Mouse (Mus musculus) hindbrain, embryonic 10.5 days (tissue): ENCODE measurements around the gene Pex1. TPM values are rescaled to one million over a fixed set of nuclear protein-coding genes. Genes with fewer than 3 reads are reported as not detected.
"Not testable (repeated sequence)": the region's sequence is repeated elsewhere in the genome, so short reads cannot be mapped to it uniquely, and the experiment has no call there.

Experiments
- DNase-seq: peaks from one replicate; pipeline ENCODE4 v3.0.0-alpha.2; 2017; ENCODE audit warnings: low spot score
- H3K27ac ChIP-seq: fragments of 300-500 bp; sonication (generic); 2 replicates; pipeline ENCODE4 v1.5.1; 2016; ENCODE audit warnings: mild to moderate bottlenecking, moderate library complexity
- H3K27me3 ChIP-seq: fragments of 300-500 bp; sonication (generic); 2 replicates; pipeline ENCODE4 v1.6.1; 2016; ENCODE audit warnings: mild to moderate bottlenecking; ENCODE audit not compliant: poor library complexity, insufficient read depth, severe bottlenecking
- H3K36me3 ChIP-seq: fragments of 300-500 bp; sonication (generic); 2 replicates; pipeline ENCODE4 v1.6.1; 2016; ENCODE audit warnings: mild to moderate bottlenecking, moderate library complexity
- H3K4me1 ChIP-seq: fragments of 300-500 bp; sonication (generic); replicated peaks from 2 replicates; pipeline ENCODE4 v1.6.1; 2016; ENCODE audit warnings: mild to moderate bottlenecking
- H3K4me3 ChIP-seq: fragments of 300-500 bp; sonication (generic); 2 replicates; pipeline ENCODE4 v1.5.1; 2016; ENCODE audit warnings: mild to moderate bottlenecking, moderate library complexity
- H3K9me3 ChIP-seq: fragments of 300-500 bp; sonication (generic); 2 replicates; pipeline ENCODE4 v1.6.1; 2016; ENCODE audit warnings: mild to moderate bottlenecking, moderate library complexity
- WGBS: fragments of 180-500 bp; shearing (Covaris S2); methylation state at CpG from one replicate; pipeline ENCODE4 v1.1.7; 2016; 5-methylcytosine and 5-hydroxymethylcytosine counted together
- polyA plus RNA-seq: library from polyadenylated mRNA; unstranded; fragments of >200 nt; fragmentation: Nextera tagmentation; extraction: Ambion mirVana; gene quantifications from 2 replicates; pipeline ENCODE4 v1.2.1, GENCODE M21; 2016

The Pex1 gene
- polyA plus RNA-seq, 1 experiment from 2014 or later = 16.9 TPM

DNA sequence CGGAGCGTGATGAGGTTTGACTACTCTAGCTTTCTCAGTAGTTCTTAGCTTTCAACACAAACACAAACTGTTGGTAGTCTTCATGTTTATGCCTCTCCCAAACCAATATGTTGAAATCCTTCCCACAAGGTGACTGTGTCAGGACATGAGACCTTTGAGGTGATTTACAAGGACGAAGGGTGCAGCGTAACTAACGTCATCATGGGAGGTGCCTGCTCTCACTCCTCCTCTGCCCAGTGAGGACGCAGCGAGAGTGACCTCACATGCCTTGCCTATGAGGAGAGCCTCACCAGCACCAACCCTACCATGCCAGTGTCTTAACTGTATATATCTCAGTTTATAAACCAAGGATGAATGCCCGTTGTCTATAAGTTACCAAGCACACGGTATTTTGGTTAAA is 11.2 kb downstream of the Pex1 start:
- WGBS = 97% methylated on average over 9 of the region's 9 CpGs
- Histone ChIP-seq H3K4me3 (no peak overlapping the region), H3K4me1 (no peaks in the 10 kb centered on the region), H3K27me3 (no peaks in the 10 kb centered on the region), H3K36me3 (peaks cover 61% of the 10 kb centered on the region), H3K27ac (no peak overlapping the region), H3K9me3 (peaks cover under 1% of the 10 kb centered on the region; the same call in 1 of the 2 replicates)
- no peak for DNase-seq

DNA sequence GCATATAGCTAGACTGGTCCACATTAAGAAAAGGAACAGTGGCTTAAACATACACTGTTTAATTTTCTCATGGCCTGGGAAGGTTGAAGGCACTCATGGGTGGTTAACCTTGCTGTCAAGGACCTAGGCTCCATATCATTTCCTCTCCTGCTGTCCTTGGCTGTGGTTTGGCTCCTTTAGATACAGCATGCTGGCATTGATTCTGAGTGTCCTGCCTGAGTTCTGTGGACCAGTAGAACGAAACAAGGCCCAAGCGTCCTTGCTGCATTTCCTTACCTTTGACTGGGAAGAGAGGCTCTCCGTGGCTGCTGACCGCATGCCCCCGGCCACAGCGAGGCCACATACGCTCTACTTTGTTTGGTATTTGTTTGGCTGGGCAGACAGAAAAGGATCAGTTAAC is 13.4 kb downstream of the Pex1 start:
- Histone ChIP-seq H3K4me3 (no peak overlapping the region), H3K27ac (no peak overlapping the region), H3K36me3 (peaks cover 66% of the 10 kb centered on the region), H3K9me3 (peaks cover 5% of the 10 kb centered on the region), H3K4me1 (no peaks in the 10 kb centered on the region), H3K27me3 (no peaks in the 10 kb centered on the region)
- no peak for DNase-seq
- WGBS = 94% methylated on average over 7 of the region's 7 CpGs

DNA sequence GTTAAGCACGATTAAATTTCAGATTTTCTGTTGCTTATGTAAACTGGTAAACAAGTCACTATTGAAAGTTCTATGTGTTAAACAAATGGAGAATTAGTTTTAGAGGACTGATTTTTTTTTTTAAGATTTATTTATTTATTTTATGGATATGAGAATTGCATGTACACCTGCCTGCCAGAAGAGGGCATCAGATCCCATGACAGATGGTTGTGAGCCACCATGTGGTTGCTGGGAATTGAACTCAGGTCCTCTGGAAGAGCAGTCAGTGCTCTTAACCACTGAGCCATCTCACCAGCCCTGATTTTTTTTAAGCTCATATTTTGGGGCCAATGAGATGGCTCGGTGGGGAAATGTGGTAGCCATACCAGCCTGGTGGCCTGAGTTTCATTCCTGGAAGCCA is 16.0 kb downstream of the Pex1 start:
- H3K27me3 ChIP-seq, H3K4me1 ChIP-seq, H3K9me3 ChIP-seq, H3K4me3 ChIP-seq, H3K27ac ChIP-seq, DNase-seq: not testable (repeated sequence)
- 91% methylated on average over 2 of the region's 2 CpGs for WGBS
- peaks cover 63% of the 10 kb centered on the region for H3K36me3 ChIP-seq

DNA sequence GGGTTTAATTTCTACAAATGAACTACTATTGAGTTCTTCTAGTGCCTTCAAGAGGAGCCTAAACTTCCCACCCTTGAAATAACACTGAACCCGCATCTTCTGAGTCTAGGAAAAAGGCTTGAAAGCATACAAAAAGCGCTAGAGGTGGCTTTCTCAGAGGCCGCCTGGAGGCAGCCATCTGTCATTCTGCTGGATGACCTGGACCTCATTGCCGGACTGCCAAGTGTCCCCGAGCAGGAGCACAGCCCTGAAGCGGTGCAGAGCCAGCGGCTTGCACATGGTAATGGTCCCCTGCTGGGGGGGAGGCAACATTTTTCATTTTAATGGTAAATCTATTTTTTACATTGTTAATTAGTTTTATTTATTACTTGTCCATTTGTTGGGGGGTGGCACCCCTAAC is 24.6 kb downstream of the Pex1 start:
- peaks cover 53% of the 10 kb centered on the region for H3K36me3 ChIP-seq
- no peak overlapping the region for H3K27ac ChIP-seq
- no peaks in the 10 kb centered on the region for H3K4me1 ChIP-seq
- no peaks in the 10 kb centered on the region for H3K27me3 ChIP-seq
- 76% methylated on average over 7 of the region's 7 CpGs for WGBS
- DNase-seq = no peak
- no peaks in the 10 kb centered on the region for H3K9me3 ChIP-seq
- H3K4me3 ChIP-seq = no peak overlapping the region

DNA sequence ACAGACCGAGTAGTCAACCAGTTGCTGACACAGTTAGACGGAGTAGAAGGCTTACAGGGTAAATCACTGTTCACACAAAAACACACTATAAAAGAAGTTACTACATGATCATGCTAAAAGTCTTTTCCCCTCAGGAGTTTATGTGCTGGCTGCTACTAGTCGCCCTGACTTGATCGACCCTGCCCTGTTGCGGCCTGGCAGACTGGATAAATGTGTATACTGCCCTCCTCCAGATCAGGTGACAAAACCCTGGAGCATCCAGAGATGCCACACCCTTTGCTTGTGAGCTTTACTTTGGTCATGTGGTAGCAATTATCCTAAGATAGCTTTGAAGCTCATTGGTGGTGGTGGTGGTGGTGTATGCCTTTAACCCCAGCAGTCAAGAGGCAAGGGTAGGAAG is 34.2 kb downstream of the Pex1 start:
- Histone ChIP-seq H3K27me3 (no peaks in the 10 kb centered on the region), H3K27ac (no peak overlapping the region), H3K9me3 (no peaks in the 10 kb centered on the region), H3K4me3 (no peak overlapping the region), H3K4me1 (no peaks in the 10 kb centered on the region), H3K36me3 (peaks cover 61% of the 10 kb centered on the region)
- WGBS = 94% methylated on average over 5 of the region's 5 CpGs
- DNase-seq = no peak

DNA sequence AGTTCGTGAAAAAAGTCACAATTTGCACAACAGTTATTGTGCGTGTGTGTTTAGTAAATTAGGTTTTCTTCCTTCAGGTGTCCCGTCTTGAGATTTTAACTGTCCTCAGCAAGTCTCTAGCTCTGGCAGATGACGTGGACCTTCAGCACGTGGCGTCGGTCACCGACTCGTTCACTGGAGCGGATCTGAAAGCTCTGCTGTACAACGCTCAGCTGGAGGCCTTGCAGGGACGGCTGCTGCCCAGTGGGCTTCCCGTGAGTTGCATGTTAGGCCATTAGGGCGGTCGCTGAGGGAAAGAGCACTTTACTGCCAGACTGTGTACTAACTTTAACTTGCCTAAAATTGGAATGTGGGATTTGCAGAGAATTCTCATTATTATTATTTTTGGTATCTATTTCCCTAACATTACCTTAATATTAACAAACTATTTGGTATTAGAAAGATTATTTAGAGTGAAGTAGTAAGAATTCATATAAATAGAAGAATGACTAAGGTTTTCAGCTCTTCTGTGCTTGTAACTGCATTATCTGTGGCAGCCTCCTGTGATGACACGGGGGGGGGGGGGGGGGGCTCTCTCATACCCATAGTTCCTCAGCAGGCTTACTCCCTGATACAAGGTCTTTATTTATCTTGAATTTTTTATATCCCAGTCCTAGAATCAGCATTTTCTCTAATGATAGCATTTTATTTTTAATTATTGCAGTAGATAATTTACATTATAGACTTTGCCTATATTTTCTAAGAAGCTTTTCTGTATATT is 35.8 kb downstream of the Pex1 start:
- no peak overlapping the region for H3K27ac ChIP-seq
- no peak overlapping the region for H3K4me3 ChIP-seq
- no peaks in the 10 kb centered on the region for H3K27me3 ChIP-seq
- H3K4me1 ChIP-seq = no peaks in the 10 kb centered on the region
- H3K36me3 ChIP-seq = peaks cover 62% of the 10 kb centered on the region
- H3K9me3 ChIP-seq = no peaks in the 10 kb centered on the region
- no peak for DNase-seq
- WGBS = 57% methylated on average over 16 of the region's 16 CpGs

DNA sequence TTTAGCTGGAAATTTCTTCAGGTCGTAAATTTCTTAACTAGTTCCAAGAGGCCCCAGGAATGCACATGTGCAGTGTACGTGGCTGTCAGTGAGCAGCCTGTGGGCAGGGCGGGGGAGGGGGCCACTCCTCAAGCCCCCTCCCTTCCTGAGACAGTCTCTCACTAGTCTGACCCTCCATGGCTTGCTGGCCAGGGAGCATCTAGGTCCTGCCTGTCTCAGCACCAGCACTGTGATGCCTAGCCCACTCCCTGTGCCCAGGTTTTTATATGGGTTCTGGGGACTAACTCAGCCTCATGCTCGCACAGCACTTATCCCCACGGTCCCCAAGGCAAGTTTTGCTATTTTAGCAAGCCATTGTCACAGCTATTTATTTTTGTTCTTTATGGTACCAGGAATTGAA is 36.4 kb downstream of the Pex1 start:
- DNase-seq = no peak
- H3K4me1 ChIP-seq = no peaks in the 10 kb centered on the region
- H3K4me3 ChIP-seq = no peak overlapping the region
- no peak overlapping the region for H3K27ac ChIP-seq
- H3K27me3 ChIP-seq = no peaks in the 10 kb centered on the region
- H3K36me3 ChIP-seq = peaks cover 61% of the 10 kb centered on the region
- 89% methylated on average over 5 of the region's 5 CpGs for WGBS
- no peaks in the 10 kb centered on the region for H3K9me3 ChIP-seq

DNA sequence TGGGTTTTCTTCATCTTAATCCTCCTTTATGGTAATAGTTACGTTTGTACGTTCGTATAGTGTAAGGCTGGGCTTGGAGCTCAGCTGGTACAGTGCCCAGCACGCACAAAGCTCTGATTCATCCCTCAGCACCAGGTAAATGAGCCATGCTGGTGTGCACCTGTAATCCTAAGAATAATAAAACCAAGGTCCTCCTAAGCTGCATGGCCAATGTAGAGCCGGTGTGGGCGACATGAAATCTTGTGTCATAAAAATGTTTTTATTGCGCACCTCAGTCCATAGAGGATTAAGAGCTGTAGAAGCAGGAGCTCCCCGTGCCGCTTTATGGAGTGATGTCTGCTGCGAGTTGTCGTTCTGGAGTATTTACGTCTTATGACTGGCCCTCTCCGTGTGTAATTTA is 37.4 kb downstream of the Pex1 start:
- Histone ChIP-seq H3K27me3 (no peaks in the 10 kb centered on the region), H3K27ac (no peak overlapping the region), H3K4me1 (no peaks in the 10 kb centered on the region), H3K36me3 (peaks cover 65% of the 10 kb centered on the region), H3K9me3 (no peaks in the 10 kb centered on the region), H3K4me3 (no peak overlapping the region)
- no peak for DNase-seq
- WGBS = 95% methylated on average over 13 of the region's 13 CpGs

DNA sequence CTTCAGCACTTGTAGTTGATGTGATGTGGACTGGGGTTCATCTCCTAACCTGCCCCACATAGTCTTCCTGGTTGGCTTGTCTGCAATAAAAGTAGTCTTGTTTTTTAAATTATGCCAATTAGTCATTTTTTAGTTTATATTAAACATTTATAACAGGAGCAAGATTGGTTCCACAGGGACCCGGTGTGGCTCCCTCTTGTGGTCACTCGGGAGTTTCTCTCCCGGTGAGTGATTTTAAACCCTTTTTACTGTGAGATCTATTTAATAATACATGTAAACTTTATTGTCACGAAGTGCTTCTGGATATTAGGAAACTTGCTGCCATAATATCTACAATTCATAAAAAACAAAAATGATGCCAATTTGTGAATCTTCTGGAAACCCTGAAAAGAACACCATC is 38.1 kb downstream of the Pex1 start:
- no peaks in the 10 kb centered on the region for H3K4me1 ChIP-seq
- H3K36me3 ChIP-seq = peaks cover 64% of the 10 kb centered on the region
- H3K9me3 ChIP-seq = no peaks in the 10 kb centered on the region
- no peak overlapping the region for H3K4me3 ChIP-seq
- no peak overlapping the region for H3K27ac ChIP-seq
- 76% methylated on average over 4 of the region's 4 CpGs for WGBS
- H3K27me3 ChIP-seq = no peaks in the 10 kb centered on the region
- no peak for DNase-seq

DNA sequence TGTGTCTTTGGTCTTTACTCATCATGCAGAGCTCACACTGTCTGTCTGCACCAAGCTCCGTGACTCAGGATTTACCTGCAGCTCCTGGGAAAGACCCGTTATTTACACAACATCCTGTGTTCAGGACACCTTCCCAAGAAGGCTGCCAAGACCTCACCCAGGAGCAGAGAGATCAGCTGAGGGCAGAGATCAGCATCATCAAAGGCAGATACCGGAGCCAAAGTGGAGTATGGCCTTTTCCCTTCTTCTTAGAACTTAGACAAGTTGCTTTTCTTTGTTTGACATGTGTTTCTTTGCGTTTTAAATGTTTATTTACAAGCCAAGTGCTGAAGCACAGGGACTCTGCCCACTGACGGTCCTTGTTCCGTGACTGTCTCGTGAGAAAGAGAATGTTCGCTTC is 39.4 kb downstream of the Pex1 start:
- Histone ChIP-seq H3K4me1 (no peaks in the 10 kb centered on the region), H3K27me3 (no peaks in the 10 kb centered on the region), H3K36me3 (peaks cover 68% of the 10 kb centered on the region), H3K27ac (no peak overlapping the region), H3K4me3 (no peak overlapping the region), H3K9me3 (no peaks in the 10 kb centered on the region)
- 86% methylated on average over 8 of the region's 8 CpGs for WGBS
- no peak for DNase-seq

DNA sequence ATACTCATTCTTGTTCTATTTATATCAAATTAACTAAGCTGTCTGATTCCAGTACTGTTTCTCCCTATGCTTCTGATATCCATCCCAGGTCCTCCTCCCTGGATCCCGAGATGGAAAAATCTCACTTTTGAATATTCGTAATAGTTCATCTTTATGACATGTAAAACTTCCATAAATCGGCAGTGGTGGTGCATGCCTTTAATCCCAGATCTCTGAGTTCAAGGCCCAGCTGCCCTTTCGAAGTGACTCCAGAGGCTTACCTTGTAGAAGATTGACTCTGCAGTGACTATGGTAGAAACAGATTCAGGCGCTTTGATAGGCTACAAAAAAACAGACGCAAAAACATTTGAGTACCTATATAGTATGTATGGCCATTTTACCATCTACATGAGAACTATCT is 48.8 kb downstream of the Pex1 start:
- Histone ChIP-seq H3K4me3 (no peak overlapping the region), H3K36me3 (peaks cover 58% of the 10 kb centered on the region), H3K9me3 (0 out of 2 replicates have a peak, but pooled peaks cover 5% of the 10 kb centered on the region), H3K27me3 (no peaks in the 10 kb centered on the region), H3K27ac (no peak overlapping the region), H3K4me1 (peaks cover 14% of the 10 kb centered on the region)
- 96% methylated on average over 6 of the region's 6 CpGs for WGBS
- no peak for DNase-seq

DNA sequence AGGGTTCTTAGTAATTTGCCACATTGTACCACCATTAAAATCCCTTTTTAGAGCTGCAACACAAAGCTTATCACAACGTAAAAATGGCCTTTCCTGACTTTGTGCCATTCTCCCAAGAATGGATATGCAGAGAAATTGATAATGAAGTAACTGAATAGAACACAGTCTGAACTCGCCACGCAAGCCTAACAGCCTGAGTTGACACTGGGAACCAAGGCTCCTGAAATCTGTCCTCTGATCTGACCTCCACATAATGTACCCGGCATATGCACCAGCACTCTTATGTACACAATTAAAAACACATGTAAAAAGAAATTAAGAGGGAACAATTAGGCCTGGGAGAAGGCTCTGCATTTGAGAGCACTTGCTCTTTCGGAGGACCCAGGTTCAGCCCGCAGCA is 49.5 kb downstream of the Pex1 start:
- no peak overlapping the region for H3K4me3 ChIP-seq
- peaks cover 14% of the 10 kb centered on the region for H3K4me1 ChIP-seq
- 0 out of 2 replicates have a peak, but pooled peaks cover 5% of the 10 kb centered on the region for H3K9me3 ChIP-seq
- no peaks in the 10 kb centered on the region for H3K27me3 ChIP-seq
- WGBS = 91% methylated on average over 6 of the region's 6 CpGs
- no peak overlapping the region for H3K27ac ChIP-seq
- H3K36me3 ChIP-seq = peaks cover 51% of the 10 kb centered on the region
- no peak for DNase-seq

DNA sequence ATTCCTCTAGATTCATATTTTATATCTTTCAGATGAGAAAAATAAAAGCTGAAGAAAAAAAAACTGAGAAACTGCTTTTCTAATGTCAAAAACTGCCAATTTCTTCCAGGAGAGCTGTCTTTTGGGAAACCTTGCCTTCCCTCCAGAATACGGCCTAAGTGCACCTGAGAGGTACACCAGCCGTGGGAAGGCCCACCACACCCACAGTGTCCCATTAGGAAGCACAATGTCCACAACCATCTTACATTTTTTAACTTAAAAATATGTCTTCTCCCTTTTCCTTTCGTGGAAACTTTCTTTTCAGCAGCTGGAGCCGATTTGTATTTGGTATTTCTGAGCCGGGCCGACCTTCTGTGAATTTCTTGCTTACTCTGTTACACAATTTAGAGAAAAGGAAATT is 50.7 kb downstream of the Pex1 start:
- DNase-seq = no peak
- 33% methylated on average over 6 of the region's 6 CpGs for WGBS
- peaks cover 39% of the 10 kb centered on the region for H3K36me3 ChIP-seq
- H3K4me3 ChIP-seq = peak overlapping the region; percentile 91
- H3K27ac ChIP-seq = peak overlapping the region; percentile 95
- H3K27me3 ChIP-seq = no peaks in the 10 kb centered on the region
- H3K4me1 ChIP-seq = peaks cover 14% of the 10 kb centered on the region
- H3K9me3 ChIP-seq = 0 out of 2 replicates have a peak, but pooled peaks cover 5% of the 10 kb centered on the region
